Mouse (Mus musculus) midbrain, embryonic 10.5 days (tissue): Measurements from ENCODE around the gene Spns2. TPM values are rescaled to one million over a fixed set of nuclear protein-coding genes. Genes with fewer than 3 reads are reported as not detected.

Source experiments
- DNase-seq: peaks from one replicate; pipeline ENCODE4 v3.0.0-alpha.2; 2017; ENCODE audit warnings: low spot score
- H3K27ac ChIP-seq: fragments of 300-500 bp; sonication (generic); replicated peaks from 2 replicates; pipeline ENCODE4 v1.5.1; 2016; ENCODE audit warnings: mild to moderate bottlenecking
- H3K27me3 ChIP-seq: fragments of 300-500 bp; sonication (generic); 2 replicates; pipeline ENCODE4 v1.6.1; 2016; ENCODE audit warnings: low read depth, mild to moderate bottlenecking; ENCODE audit not compliant: poor library complexity, severe bottlenecking
- H3K36me3 ChIP-seq: fragments of 300-500 bp; sonication (generic); 2 replicates; pipeline ENCODE4 v1.6.1; 2016; ENCODE audit warnings: mild to moderate bottlenecking, moderate library complexity
- H3K4me1 ChIP-seq: fragments of 300-500 bp; sonication (generic); 2 replicates; pipeline ENCODE4 v1.6.1; 2016
- H3K4me3 ChIP-seq: fragments of 300-500 bp; sonication (generic); 2 replicates; pipeline ENCODE4 v1.5.1; 2016; ENCODE audit warnings: mild to moderate bottlenecking, moderate library complexity
- H3K9me3 ChIP-seq: fragments of 300-500 bp; sonication (generic); replicated peaks from 2 replicates; pipeline ENCODE4 v1.6.1; 2016; ENCODE audit warnings: mild to moderate bottlenecking
- WGBS: fragments of 180-500 bp; shearing (Covaris S2); methylation state at CpG from one replicate; pipeline ENCODE4 v1.1.7; 2016; 5-methylcytosine and 5-hydroxymethylcytosine counted together
- polyA plus RNA-seq: library from polyadenylated mRNA; unstranded; fragments of >200 nt; fragmentation: Nextera tagmentation; extraction: Ambion mirVana; gene quantifications from 2 replicates; pipeline ENCODE4 v1.2.1, GENCODE M21; 2016

Spns2 gene
- polyA plus RNA-seq, 1 experiment from 2014 or later: 2.1 TPM

GRCm38 (mm10) chr11:72408451-72409170, 81.1 kb downstream of the Spns2 start:
- 62% methylated on average over 9 of the region's 9 CpGs for WGBS
- H3K27me3 ChIP-seq: peaks cover 66% of the 10 kb centered on the region
- peaks cover 61% of the 10 kb centered on the region for H3K4me1 ChIP-seq
- H3K36me3 ChIP-seq: no peaks in the 10 kb centered on the region
- no peaks in the 10 kb centered on the region for H3K9me3 ChIP-seq
- no peak overlapping the region for H3K4me3 ChIP-seq
- no peak overlapping the region for H3K27ac ChIP-seq
- no peak for DNase-seq

DNA sequence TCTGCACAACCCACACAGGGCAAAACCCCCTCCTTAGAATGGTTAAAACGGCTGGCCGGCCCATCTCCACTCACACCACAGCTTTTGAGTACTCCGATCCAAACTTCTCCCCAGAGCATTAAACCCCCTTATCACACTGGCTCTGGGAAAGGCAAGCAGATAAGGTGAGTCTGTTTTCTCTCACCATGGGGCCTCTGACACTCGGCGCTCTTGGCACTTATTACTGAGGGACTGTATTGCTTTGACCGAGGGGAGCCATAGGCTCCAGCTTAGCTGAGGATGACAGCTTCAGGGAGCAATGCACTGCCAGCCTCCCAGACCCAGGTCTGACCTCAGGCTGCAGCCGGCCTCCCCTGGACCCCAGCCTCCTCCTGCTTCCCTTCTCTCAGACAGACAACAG, 82.1 kb downstream of the Spns2 start:
- H3K4me1 ChIP-seq: peaks cover 61% of the 10 kb centered on the region
- no peak overlapping the region for H3K27ac ChIP-seq
- WGBS: 26% methylated on average over 7 of the region's 7 CpGs
- no peak for DNase-seq
- H3K36me3 ChIP-seq: 0 out of 2 replicates have a peak, but pooled peaks cover 4% of the 10 kb centered on the region
- peaks cover 56% of the 10 kb centered on the region for H3K27me3 ChIP-seq
- no peak overlapping the region for H3K4me3 ChIP-seq
- no peaks in the 10 kb centered on the region for H3K9me3 ChIP-seq

GRCm38 (mm10) chr11:72407081-72407480, 82.6 kb downstream of the Spns2 start:
- H3K27ac ChIP-seq: peak overlapping the region; percentile 46; the same call in 1 of the 2 replicates
- no peak overlapping the region for H3K4me3 ChIP-seq
- peaks cover 51% of the 10 kb centered on the region for H3K27me3 ChIP-seq
- no peak for DNase-seq
- H3K9me3 ChIP-seq: no peaks in the 10 kb centered on the region
- peaks cover 62% of the 10 kb centered on the region for H3K4me1 ChIP-seq
- 0 out of 2 replicates have a peak, but pooled peaks cover 4% of the 10 kb centered on the region for H3K36me3 ChIP-seq
- 14% methylated on average over 3 of the region's 3 CpGs for WGBS

DNA sequence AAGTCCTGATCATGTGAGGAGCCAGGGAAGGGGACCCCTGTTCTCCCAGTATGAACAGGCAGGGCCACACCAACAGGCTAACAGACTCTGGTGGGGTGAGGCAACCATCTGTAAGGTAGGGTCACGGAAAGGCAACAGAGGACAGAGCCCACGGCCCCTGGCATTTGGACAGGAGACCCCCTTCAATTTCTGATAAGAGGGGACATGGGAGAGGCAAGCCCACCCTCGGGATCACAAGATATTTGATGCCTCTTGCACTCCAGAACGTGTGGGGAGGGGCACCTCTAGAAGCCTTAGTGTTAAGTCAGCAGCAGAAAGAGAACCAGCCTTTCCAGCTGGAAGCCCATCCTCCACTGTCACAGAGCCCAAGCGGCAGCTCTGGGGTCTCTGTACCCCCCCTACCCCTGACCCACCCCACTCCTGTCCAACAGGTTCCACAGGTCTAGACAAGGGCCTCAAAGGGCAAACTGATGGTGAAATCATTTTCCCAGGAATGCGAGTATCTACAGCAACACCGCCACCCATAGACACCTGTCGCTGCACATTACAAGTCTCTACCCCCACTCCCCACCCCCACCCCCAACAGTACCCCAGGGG, 83.5 kb downstream of the Spns2 start:
- Histone ChIP-seq H3K4me3 (no peak overlapping the region), H3K36me3 (0 out of 2 replicates have a peak, but pooled peaks cover 4% of the 10 kb centered on the region), H3K27ac (no peak overlapping the region), H3K27me3 (peaks cover 46% of the 10 kb centered on the region), H3K9me3 (no peaks in the 10 kb centered on the region), H3K4me1 (peaks cover 56% of the 10 kb centered on the region)
- DNase-seq: no peak
- 61% methylated on average over 8 of the region's 8 CpGs for WGBS

GRCm38 (mm10) chr11:72405532-72405931, 84.2 kb downstream of the Spns2 start:
- Histone ChIP-seq H3K4me1 (peaks cover 52% of the 10 kb centered on the region), H3K36me3 (peaks cover 5% of the 10 kb centered on the region; the same call in 1 of the 2 replicates), H3K4me3 (no peak overlapping the region), H3K9me3 (no peaks in the 10 kb centered on the region), H3K27me3 (peaks cover 40% of the 10 kb centered on the region), H3K27ac (no peak overlapping the region)
- WGBS: 53% methylated on average over 4 of the region's 4 CpGs
- no peak for DNase-seq

- H3K4me1 ChIP-seq: peaks cover 27% of the 10 kb centered on the region
Observed at GRCm38 (mm10) chr11:72402969-72403368, 86.7 kb downstream of the Spns2 start.

DNA sequence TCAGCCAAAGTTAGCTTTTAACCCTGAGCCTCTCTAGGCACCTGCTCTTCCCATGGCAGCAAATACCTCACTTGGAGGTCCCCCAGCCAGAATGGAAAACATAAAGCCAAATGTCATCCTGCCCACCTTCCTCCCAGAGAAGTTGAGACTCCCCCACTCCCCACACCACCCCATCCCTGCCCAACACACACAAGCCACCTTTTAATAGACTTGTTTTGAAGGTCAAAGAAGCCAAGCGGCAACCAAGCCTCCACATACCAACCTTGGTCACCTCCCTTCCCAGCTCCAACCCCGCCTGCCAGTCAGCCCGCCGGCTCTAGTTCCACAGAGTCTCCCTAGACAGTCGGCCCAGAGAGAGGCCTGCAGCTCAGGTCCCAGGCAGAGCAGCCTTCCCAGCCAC, 87.7 kb downstream of the Spns2 start:
- peaks cover 6% of the 10 kb centered on the region; the same call in 1 of the 2 replicates for H3K27me3 ChIP-seq
- 90% methylated on average over 5 of the region's 5 CpGs for WGBS
- H3K9me3 ChIP-seq: no peaks in the 10 kb centered on the region
- no peak overlapping the region for H3K4me3 ChIP-seq
- peaks cover 17% of the 10 kb centered on the region for H3K4me1 ChIP-seq
- no peak for DNase-seq
- H3K27ac ChIP-seq: no peak overlapping the region
- peaks cover 20% of the 10 kb centered on the region for H3K36me3 ChIP-seq

More at GRCm38 (mm10) chr11:72402969-72403368, 86.7 kb downstream of the Spns2 start:
- H3K36me3 ChIP-seq: peaks cover 20% of the 10 kb centered on the region
- WGBS: 91% methylated on average over 12 of the region's 12 CpGs
- H3K27ac ChIP-seq: no peak overlapping the region
- H3K9me3 ChIP-seq: no peaks in the 10 kb centered on the region
- peaks cover 14% of the 10 kb centered on the region for H3K27me3 ChIP-seq
- no peak for DNase-seq
- no peak overlapping the region for H3K4me3 ChIP-seq

Other genes starting within 250 kb of the Spns2 start
- 0.26 and 0.82 TPM in 2 replicates for gene Slc13a5, start 222.7 kb downstream of the Spns2 start, polyA plus RNA-seq
- 1.5 and 2.5 TPM in 2 replicates for gene Xaf1, start 188.3 kb downstream of the Spns2 start, polyA plus RNA-seq
- gene Fbxo39, start 175.5 kb downstream of the Spns2 start, polyA plus RNA-seq: not detected in 2 replicates
- gene Tekt1, start 127.5 kb downstream of the Spns2 start, polyA plus RNA-seq: 6.1 and 6.8 TPM in 2 replicates
- gene Smtnl2, start 78.2 kb downstream of the Spns2 start, polyA plus RNA-seq: 10.1 and 13.1 TPM in 2 replicates
- gene Ggt6, start 54.4 kb downstream of the Spns2 start, polyA plus RNA-seq: not detected in 2 replicates
- gene Mybbp1a, start 48.5 kb downstream of the Spns2 start, polyA plus RNA-seq: 192 and 236 TPM in 2 replicates
- 0.06 TPM in 1 of 2 replicates, not detected in the other for gene Spns3, start 60.6 kb upstream of the Spns2 start, polyA plus RNA-seq
- 90.6 and 94.0 TPM in 2 replicates for gene Ube2g1, start 117.4 kb upstream of the Spns2 start, polyA plus RNA-seq
- 24.6 and 29.9 TPM in 2 replicates for gene Ankfy1, start 200.1 kb upstream of the Spns2 start, polyA plus RNA-seq